ENCODE assay signal across 25 mouse cellular contexts in genomic region chr4:118537801-118538200, GRCm38 (mm10). TPM values are rescaled to one million over a fixed set of nuclear protein-coding genes. Genes with fewer than 3 reads are reported as not detected.
DNase-seq lines count a peak whose midpoint lies in the region; ATAC-seq and TF ChIP-seq lines count a peak whose summit lies in the region.
"Had no signal": no experiment of that assay in that cellular context is flagged by ENCODE, and none has a peak within 500 bp of the region (broad histone marks: within the 10 kb centered on the region; RNA-seq: fewer than 3 reads in every experiment).

No protein-coding gene starts in this region.

- 45% methylated on average over 6 of the region's 6 CpGs for WGBS in kidney, embryonic 14.5 days
- 34% methylated on average over 6 of the region's 6 CpGs for WGBS in kidney, postnatal 0 days
- WGBS in forebrain, postnatal 0 days = 45% methylated on average over 6 of the region's 6 CpGs

- ATAC-seq in kidney, embryonic 14.5 days (ENCODE audit: low FRiP score, low TSS enrichment) = no peak
- no peak for ATAC-seq in kidney, postnatal 0 days (replicated peaks; ENCODE audit: low FRiP score, low read depth)
- ATAC-seq in forebrain, postnatal 0 days = no peak
- ATAC-seq: activated CD4-positive, CD25-positive, alpha-beta regulatory T cell, adult 4 months; forebrain, embryonic 15.5 days; Patski had no signal

- intact Hi-C loops in left cerebral cortex, postnatal 10 days (cut with DNase I) = no loop called here

- no peaks in the 10 kb centered on the region for H3K36me3 ChIP-seq in kidney, embryonic 14.5 days (ENCODE audit: control insufficient read depth, insufficient read depth, low read length)
- H3K36me3 ChIP-seq in kidney, postnatal 0 days (ENCODE audit: insufficient read depth, low read length) = no peaks in the 10 kb centered on the region
- no peaks in the 10 kb centered on the region for H3K36me3 ChIP-seq in forebrain, postnatal 0 days (ENCODE audit: insufficient read depth)
- H3K36me3 ChIP-seq: embryonic facial prominence, embryonic 12.5 days; forebrain, embryonic 15.5 days; heart, embryonic 15.5 days; hindbrain, embryonic 10.5 days had no signal

- peak; percentile 70 for DNase-seq in kidney, adult 18-20 months
- DNase-seq in kidney, adult 8-10 months = peak; percentile 76 to 79
- DNase-seq in kidney, postnatal 0 days (ENCODE audit: low spot score) = no peak
- peak; percentile 68 to 77 for DNase-seq in kidney, postnatal 36 days
- DNase-seq in forebrain, postnatal 0 days = no peak
- DNase-seq in left cerebral cortex, postnatal 10 days (ENCODE audit: extremely low spot score in 1 of 2, low spot score in 2 of 2) = no peak
- no peak for DNase-seq in cerebellum, adult 11 months
- DNase-seq: adrenal gland, postnatal 25 days; cerebellum, adult 8-10 months; cerebellum, postnatal 14 days; gastrocnemius, postnatal 14 days; heart, adult 2 months; heart, postnatal 14 days had no signal

- H3K27me3 ChIP-seq in kidney, embryonic 14.5 days (ENCODE audit: control insufficient read depth, insufficient read depth, low read length) = no peaks in the 10 kb centered on the region
- no peaks in the 10 kb centered on the region for H3K27me3 ChIP-seq in kidney, postnatal 0 days (ENCODE audit: insufficient read depth, low read length)
- no peaks in the 10 kb centered on the region for H3K27me3 ChIP-seq in forebrain, postnatal 0 days (ENCODE audit: insufficient read depth, low read length)
- H3K27me3 ChIP-seq: forebrain, embryonic 15.5 days; Patski had no signal

- no peak overlapping the region for H3K4me3 ChIP-seq in kidney, embryonic 14.5 days (ENCODE audit: low read length)
- H3K4me3 ChIP-seq in kidney, postnatal 0 days (replicated peaks; ENCODE audit: low read depth, low read length) = no peak overlapping the region
- H3K4me3 ChIP-seq in forebrain, postnatal 0 days (ENCODE audit: low read depth, low read length) = no peak overlapping the region
- H3K4me3 ChIP-seq: embryonic facial prominence, embryonic 12.5 days; forebrain, embryonic 15.5 days; heart, adult 2 months; heart, embryonic 15.5 days; hindbrain, embryonic 10.5 days had no signal

- no peak overlapping the region for H3K9ac ChIP-seq in kidney, embryonic 14.5 days (ENCODE audit: low read depth, low read length)
- H3K9ac ChIP-seq in kidney, postnatal 0 days (ENCODE audit: low read depth, low read length) = 0 out of 2 replicates have a peak overlapping the region, but pooled peaks have one; percentile 8
- H3K9ac ChIP-seq in forebrain, postnatal 0 days = no peak overlapping the region
- H3K9ac ChIP-seq: embryonic facial prominence, embryonic 12.5 days; forebrain, embryonic 15.5 days; heart, embryonic 15.5 days; hindbrain, embryonic 14.5 days had no signal

- H3K4me1 ChIP-seq in kidney, embryonic 14.5 days (ENCODE audit: control insufficient read depth, insufficient read depth, low read length) = peaks cover 3% of the 10 kb centered on the region; the same call in 1 of the 2 replicates
- H3K4me1 ChIP-seq in kidney, postnatal 0 days (replicated peaks; ENCODE audit: insufficient read depth, low read length) = peaks cover 8% of the 10 kb centered on the region; the same call in 1 of the 2 replicates
- H3K4me1 ChIP-seq in forebrain, postnatal 0 days (ENCODE audit: insufficient read depth) = no peaks in the 10 kb centered on the region
- H3K4me1 ChIP-seq: forebrain, embryonic 15.5 days; heart, embryonic 15.5 days had no signal

- no peak overlapping the region for H3K4me2 ChIP-seq in kidney, embryonic 14.5 days (replicated peaks; ENCODE audit: low read depth, low read length)
- no peak overlapping the region for H3K4me2 ChIP-seq in kidney, postnatal 0 days (ENCODE audit: low read length)
- H3K4me2 ChIP-seq in forebrain, postnatal 0 days (ENCODE audit: low read depth) = no peak overlapping the region
- H3K4me2 ChIP-seq: embryonic facial prominence, embryonic 12.5 days; forebrain, embryonic 15.5 days; heart, embryonic 11.5 days; heart, embryonic 15.5 days; hindbrain, embryonic 14.5 days had no signal

- TF ChIP-seq CTCF in kidney, postnatal 0 days (IDR thresholded peaks at IDR 0.05; ENCODE audit: low read depth) = no peak
- no peak for TF ChIP-seq CTCF in forebrain, postnatal 0 days (IDR thresholded peaks at IDR 0.05; ENCODE audit: low read depth)

- no peaks in the 10 kb centered on the region for H3K9me3 ChIP-seq in kidney, embryonic 14.5 days (ENCODE audit: control insufficient read depth, low read length)
- no peaks in the 10 kb centered on the region for H3K9me3 ChIP-seq in kidney, postnatal 0 days (replicated peaks; ENCODE audit: low read length)
- no peaks in the 10 kb centered on the region for H3K9me3 ChIP-seq in forebrain, postnatal 0 days (ENCODE audit: low read length)
- H3K9me3 ChIP-seq: embryonic facial prominence, embryonic 12.5 days; forebrain, embryonic 15.5 days; heart, embryonic 15.5 days; hindbrain, embryonic 10.5 days had no signal

- no peak overlapping the region for H3K27ac ChIP-seq in kidney, embryonic 14.5 days (ENCODE audit: low read depth, low read length)
- H3K27ac ChIP-seq in kidney, postnatal 0 days = peak overlapping the region; percentile 62
- H3K27ac ChIP-seq in forebrain, postnatal 0 days (ENCODE audit: low read depth, low read length) = no peak overlapping the region
- H3K27ac ChIP-seq: embryonic facial prominence, embryonic 12.5 days; forebrain, embryonic 15.5 days; heart, adult 2 months; heart, embryonic 15.5 days; hindbrain, embryonic 10.5 days; hindbrain, embryonic 14.5 days had no signal

RNA-seq across cellular contexts. Expression of gene Tmem125, which starts 6.0 kb away (rescaled TPM):
- 3.2 and 4.1 TPM in 2 replicates for polyA plus RNA-seq in kidney, embryonic 14.5 days (2014; fragmentation: Nextera tagmentation; extraction: Ambion mirVana)
- polyA plus RNA-seq in kidney, postnatal 0 days (2015; fragmentation: Nextera tagmentation; extraction: Ambion mirVana) = 11.3 and 12.3 TPM in 2 replicates
- 0.31 TPM in 1 of 2 replicates, not detected in the other for total RNA-seq in forebrain, postnatal 0 days (2014; rRNA removed)
- polyA plus RNA-seq in forebrain, postnatal 0 days (2015; fragmentation: Nextera tagmentation; extraction: Ambion mirVana) = 0.29 and 0.39 TPM in 2 replicates
- total RNA-seq in left cerebral cortex, postnatal 10 days (2021) = 1 to 10 TPM; 1.5 to 1.8 TPM
- total RNA-seq: adrenal gland, adult 18-20 months; adrenal gland, postnatal 25 days; CH12.LX; heart, adult 2 months had no signal
- polyA plus RNA-seq: activated CD4-positive, CD25-positive, alpha-beta regulatory T cell, adult 4 months; hindbrain, embryonic 14.5 days had no signal

RNA-seq across cellular contexts. Expression of gene 2610528J11Rik, which starts 11.0 kb away (rescaled TPM):
- 15.5 and 15.6 TPM in 2 replicates for polyA plus RNA-seq in kidney, embryonic 14.5 days (2014; fragmentation: Nextera tagmentation; extraction: Ambion mirVana)
- polyA plus RNA-seq in kidney, postnatal 0 days (2015; fragmentation: Nextera tagmentation; extraction: Ambion mirVana) = 63.3 and 66.5 TPM in 2 replicates
- not detected in 2 replicates for total RNA-seq in forebrain, postnatal 0 days (2014; rRNA removed)
- not detected in 2 replicates for polyA plus RNA-seq in forebrain, postnatal 0 days (2015; fragmentation: Nextera tagmentation; extraction: Ambion mirVana)
- total RNA-seq in left cerebral cortex, postnatal 10 days (2021) = not detected
- total RNA-seq: adrenal gland, adult 18-20 months; adrenal gland, postnatal 25 days; CH12.LX; common myeloid progenitor, adult 5-6 weeks; gastrocnemius, postnatal 14 days; heart, adult 2 months; heart, postnatal 14 days had no signal
- polyA plus RNA-seq: activated CD4-positive, CD25-positive, alpha-beta regulatory T cell, adult 4 months; forebrain, embryonic 15.5 days; hindbrain, embryonic 14.5 days; Patski had no signal

RNA-seq across cellular contexts. Expression of gene Tie1, which starts 47.9 kb away (rescaled TPM):
- polyA plus RNA-seq in kidney, embryonic 14.5 days (2014; fragmentation: Nextera tagmentation; extraction: Ambion mirVana) = 24.6 and 30.4 TPM in 2 replicates
- polyA plus RNA-seq in kidney, postnatal 0 days (2015; fragmentation: Nextera tagmentation; extraction: Ambion mirVana) = 45.6 and 49.4 TPM in 2 replicates
- total RNA-seq in forebrain, postnatal 0 days (2014; rRNA removed) = 10.4 and 14.9 TPM in 2 replicates
- polyA plus RNA-seq in forebrain, postnatal 0 days (2015; fragmentation: Nextera tagmentation; extraction: Ambion mirVana) = 9.5 and 9.8 TPM in 2 replicates
- 10 to 100 TPM; 13.6 to 13.7 TPM for total RNA-seq in left cerebral cortex, postnatal 10 days (2021)
- total RNA-seq: CH12.LX had no signal
- polyA plus RNA-seq: activated CD4-positive, CD25-positive, alpha-beta regulatory T cell, adult 4 months; Patski had no signal

Comparison
In these comparisons a context has a peak if more than half of its experiments do, and no peak if none do; other contexts are left out.
1. DNase-seq: peak in kidney, adult 18-20 months (single experiment), kidney, adult 8-10 months (2 of 2) and kidney, postnatal 36 days (2 of 2); none in kidney, postnatal 0 days (single experiment), forebrain, postnatal 0 days (single experiment), left cerebral cortex, postnatal 10 days (0 of 2) and cerebellum, adult 11 months (single experiment).
2. RNA of gene 2610528J11Rik, which starts 11.0 kb away (polyA plus RNA-seq): 63.3 to 66.5 TPM in kidney, postnatal 0 days and 15.5 to 15.6 TPM in kidney, embryonic 14.5 days; not detected in forebrain, postnatal 0 days; every median in the first group is over 10 times any median in the second.